Mouse (Mus musculus) erythroblast, adult 5-6 weeks (primary cell): Measurements from ENCODE around the gene Ptges2. TPM values are rescaled to one million over a fixed set of nuclear protein-coding genes. Genes with fewer than 3 reads are reported as not detected.

Source experiments
- ATAC-seq: replicated peaks from 2 replicates; pipeline ENCODE4 v1.8.0; 2016; ENCODE audit warnings: moderate number of reproducible peaks, mild to moderate bottlenecking, moderate TSS enrichment, inconsistent platforms; ENCODE audit not compliant: poor library complexity, low FRiP score, severe bottlenecking
- total RNA-seq, 2 experiments: library from RNA; stranded (forward) in 1 of 2; stranded (reverse) in 1 of 2; fragments of 150-400 nt in 1 of 2; fragments of 200-764, 138-1000 nt in 1 of 2; gene quantifications; 2 replicates each; pipeline versions ENCODE4 v1.2.3 to v1.2.4; 2015 to 2017; ENCODE audit warnings: low replicate concordance in 2 of 2

Ptges2 gene
- total RNA-seq, 2 experiments from 2014 or later = 1.5 to 2.8 TPM

GRCm38 (mm10) chr2:32430701-32431676 lies 35.3 kb downstream of the Ptges2 start:
- no peak for ATAC-seq

- no peak for ATAC-seq
These were observed 41.1 kb downstream of the Ptges2 start for GRCm38 (mm10) chr2:32436686-32437372.

- no peak for ATAC-seq
These were observed 42.0 kb downstream of the Ptges2 start for GRCm38 (mm10) chr2:32437612-32438166.

- ATAC-seq = no peak
These were observed 43.0 kb downstream of the Ptges2 start for GRCm38 (mm10) chr2:32438733-32439132.

- ATAC-seq = no peak
These were observed 43.5 kb downstream of the Ptges2 start for GRCm38 (mm10) chr2:32439177-32439576.

GRCm38 (mm10) chr2:32440164-32440563 lies 44.5 kb downstream of the Ptges2 start:
- no peak for ATAC-seq

- ATAC-seq = no peak
These were observed 44.9 kb downstream of the Ptges2 start for GRCm38 (mm10) chr2:32440632-32441031.

GRCm38 (mm10) chr2:32441550-32441949 lies 45.9 kb downstream of the Ptges2 start:
- no peak for ATAC-seq

GRCm38 (mm10) chr2:32445535-32445934 lies 49.8 kb downstream of the Ptges2 start:
- no peak for ATAC-seq

GRCm38 (mm10) chr2:32447264-32447936 lies 51.7 kb downstream of the Ptges2 start:
- no peak for ATAC-seq

GRCm38 (mm10) chr2:32448480-32448879 lies 52.8 kb downstream of the Ptges2 start:
- ATAC-seq = no peak

- no peak for ATAC-seq
These were observed 54.4 kb downstream of the Ptges2 start, which contains the start of gene Naif1 for GRCm38 (mm10) chr2:32449761-32450754. Gene Naif1, plus strand, starts transcription at chr2:32450457.

- peak; percentile 84 for ATAC-seq
These were observed 55.5 kb downstream of the Ptges2 start, which contains the start of gene Slc25a25 for GRCm38 (mm10) chr2:32450881-32451844. Gene Slc25a25, minus strand, starts transcription at chr2:32451445.

- ATAC-seq = peak; percentile 90
These were observed 56.2 kb downstream of the Ptges2 start for GRCm38 (mm10) chr2:32451870-32452372.

GRCm38 (mm10) chr2:32452441-32452971 lies 56.8 kb downstream of the Ptges2 start:
- peak; percentile 1; the same call in 1 of the 2 replicates for ATAC-seq

GRCm38 (mm10) chr2:32453641-32454303 lies 58.1 kb downstream of the Ptges2 start:
- ATAC-seq = no peak
